Mouse (Mus musculus) hematopoietic multipotent progenitor cell, adult 10-12 weeks (in vitro differentiated cells): ENCODE data around the gene Slco1b2. TPM values are rescaled to one million over a fixed set of nuclear protein-coding genes. Genes with fewer than 3 reads are reported as not detected.

Experiments used
- polyA plus RNA-seq: library from polyadenylated mRNA; stranded (reverse); fragments of >175 nt; gene quantifications from 2 replicates; pipeline ENCODE4 v1.2.3, GENCODE M21; 2012; ENCODE audit warnings: low replicate concordance

The Slco1b2 gene
- polyA plus RNA-seq = not detected in 2 replicates

DNA sequence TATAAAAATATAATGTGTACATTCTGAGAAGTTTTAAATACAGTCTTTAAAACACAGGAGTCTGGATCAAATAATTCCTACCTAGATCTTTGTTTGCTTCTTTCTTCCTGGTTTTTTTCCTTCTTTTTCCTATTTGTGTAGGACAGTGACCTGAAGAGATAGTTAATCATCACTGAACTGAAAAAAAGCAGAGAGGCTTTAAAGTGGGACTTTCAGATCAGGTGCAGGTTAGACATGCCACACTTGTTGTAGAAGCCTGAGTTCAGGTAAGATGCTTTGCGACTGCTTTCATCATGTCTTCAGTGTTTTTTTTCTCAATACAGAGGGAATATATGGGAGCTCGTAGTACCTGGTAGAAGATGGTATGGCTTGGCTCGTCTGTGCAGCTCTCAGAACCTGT, at the start of gene Slco1b2:
Gene Slco1b2, plus strand, starts transcription at position 228 of the 400 bp plus-strand sequence.

Other genes with a start within 250 kb of the Slco1b2 start
- gene Slco1c1, start 105.2 kb upstream of the Slco1b2 start, polyA plus RNA-seq = not detected in 2 replicates
- not detected in 2 replicates for gene Gm5724, start 144.3 kb downstream of the Slco1b2 start, polyA plus RNA-seq
- not detected in 2 replicates for gene Slco1a4, start 226.7 kb downstream of the Slco1b2 start, polyA plus RNA-seq